Comparison of ENCODE assay signal across 8 mouse cellular contexts in genomic region chr5:29736073-29736900, GRCm38 (mm10). TPM values are rescaled to one million over a fixed set of nuclear protein-coding genes. Genes with fewer than 3 reads are reported as not detected.
DNase-seq lines count a peak whose midpoint lies in the region; ATAC-seq lines count a peak whose summit lies in the region.
"Had no signal": no experiment of that assay in that cellular context is flagged by ENCODE, and none has a peak within 500 bp of the region (broad histone marks: within the 10 kb centered on the region; RNA-seq: fewer than 3 reads in every experiment).

No protein-coding gene starts in this region.

- peak overlapping the region; percentile 89 for H3K9ac ChIP-seq in kidney, embryonic 15.5 days

- H3K4me2 ChIP-seq in kidney, embryonic 15.5 days: peak overlapping the region; percentile 68

- WGBS in kidney, embryonic 15.5 days: 1% methylated on average over 48 of the region's 48 CpGs

- peak overlapping the region; percentile 97 for H3K27ac ChIP-seq in kidney, embryonic 15.5 days

- H3K27me3 ChIP-seq in kidney, embryonic 15.5 days: no peaks in the 10 kb centered on the region

- H3K9me3 ChIP-seq in kidney, embryonic 15.5 days (replicated peaks): no peaks in the 10 kb centered on the region

- ATAC-seq in kidney, embryonic 15.5 days (replicated peaks; ENCODE audit: low FRiP score): peak; percentile 71

- DNase-seq in urinary bladder, postnatal 14 days (ENCODE audit: low spot score): peak; percentile 59
- DNase-seq in urinary bladder, postnatal 25 days (ENCODE audit: low spot score): no peak
- peak; percentile 17 for DNase-seq in c-Kit-positive CD71-positive TER-119-negative erythroid progenitor cells, embryonic 14.5 days (ENCODE audit: low read depth)
- DNase-seq in gastrocnemius, postnatal 10 days: peak; percentile 63
- DNase-seq in lung, postnatal 4 days: peak; percentile 71 to 74
- peak; percentile 62 to 84 for DNase-seq in spleen, postnatal 4 days (ENCODE audit: low spot score in 2 of 2)

- peak overlapping the region; percentile 88 for H3K4me3 ChIP-seq in kidney, embryonic 15.5 days (replicated peaks)

- peaks cover 41% of the 10 kb centered on the region for H3K4me1 ChIP-seq in kidney, embryonic 15.5 days

- H3K36me3 ChIP-seq in kidney, embryonic 15.5 days: no peaks in the 10 kb centered on the region

RNA-seq across cellular contexts. Expression of gene Gm5129, which starts 0.6 kb away (rescaled TPM):
- total RNA-seq in gastrocnemius, postnatal 10 days (2021): not detected
- 0.95 TPM in 1 of 2 replicates, not detected in the other for polyA plus RNA-seq in kidney, embryonic 15.5 days (2015; fragmentation: Nextera tagmentation; extraction: Ambion mirVana)
- total RNA-seq: gastrocnemius, postnatal 36 days had no signal

RNA-seq across cellular contexts. Expression of gene Dnajb6, which starts 0.8 kb away (rescaled TPM):
- total RNA-seq in gastrocnemius, postnatal 10 days (2021): 10 to 100 TPM; 67.7 to 78.0 TPM
- polyA plus RNA-seq in kidney, embryonic 15.5 days (2015; fragmentation: Nextera tagmentation; extraction: Ambion mirVana): 138 and 153 TPM in 2 replicates
